Comparison of ENCODE assay signal across 10 mouse cellular contexts in genomic region chr15:78912040-78912439, GRCm38 (mm10). TPM values are rescaled to one million over a fixed set of nuclear protein-coding genes. Genes with fewer than 3 reads are reported as not detected.
DNase-seq lines count a peak whose midpoint lies in the region; ATAC-seq and TF ChIP-seq lines count a peak whose summit lies in the region.
"Had no signal": no experiment of that assay in that cellular context is flagged by ENCODE, and none has a peak within 500 bp of the region (broad histone marks: within the 10 kb centered on the region; RNA-seq: fewer than 3 reads in every experiment).

No protein-coding gene starts in this region.

- ATAC-seq in forebrain, postnatal 0 days: no peak
- ATAC-seq in forebrain, embryonic 16.5 days: no peak
- ATAC-seq in inflammation-experienced regulatory T-cells, adult 6 months: no peak

- no peak overlapping the region for H3K27ac ChIP-seq in forebrain, postnatal 0 days (ENCODE audit: low read depth, low read length)
- H3K27ac ChIP-seq in forebrain, embryonic 16.5 days (ENCODE audit: low read length): no peak overlapping the region
- H3K27ac ChIP-seq in spleen, adult 2 months (ENCODE audit: insufficient read depth, low read length): no peak overlapping the region
- H3K27ac ChIP-seq in embryonic facial prominence, embryonic 10.5 days (replicated peaks): no peak overlapping the region

- H3K9ac ChIP-seq in forebrain, postnatal 0 days: no peak overlapping the region
- no peak overlapping the region; the same call in 1 of the 2 replicates for H3K9ac ChIP-seq in forebrain, embryonic 16.5 days (replicated peaks; ENCODE audit: low read depth, low read length)

- H3K36me3 ChIP-seq in forebrain, postnatal 0 days (ENCODE audit: insufficient read depth): no peaks in the 10 kb centered on the region; the same call in 1 of the 2 replicates
- no peaks in the 10 kb centered on the region for H3K36me3 ChIP-seq in forebrain, embryonic 16.5 days (ENCODE audit: control insufficient read depth, insufficient read depth)
- peaks cover 18% of the 10 kb centered on the region for H3K36me3 ChIP-seq in spleen, adult 2 months (ENCODE audit: control insufficient read depth, insufficient read depth, low read length)
- peaks cover 57% of the 10 kb centered on the region for H3K36me3 ChIP-seq in embryonic facial prominence, embryonic 10.5 days (replicated peaks)
- peaks cover 11% of the 10 kb centered on the region for H3K36me3 ChIP-seq in splenic B cell, adult 2 months (ENCODE audit: control insufficient read depth, insufficient read depth, low read length, poor library complexity, severe bottlenecking)

- DNase-seq in forebrain, postnatal 0 days: peak; percentile 30
- peak in 1 of 2 experiments; percentile 55 for DNase-seq in spleen, adult 2 months (ENCODE audit: low read depth in 1 of 2, low spot score in 2 of 2)
- no peak for DNase-seq in spleen, postnatal 14 days (ENCODE audit: low spot score in 2 of 2)
- peak; percentile 44 for DNase-seq in embryonic facial prominence, embryonic 10.5 days (ENCODE audit: low spot score)
- peak; percentile 64 for DNase-seq in splenic B cell, adult 2 months (ENCODE audit: low read depth, low spot score)
- DNase-seq in testis, postnatal 14 days (ENCODE audit: low spot score): no peak

- TF ChIP-seq CTCF in forebrain, postnatal 0 days (IDR thresholded peaks at IDR 0.05; ENCODE audit: low read depth): peak; percentile 61
- TF ChIP-seq CTCF in spleen, adult 2 months (IDR thresholded peaks at IDR 0.05; ENCODE audit: extremely low read depth, insufficient read depth, insufficient read length, insufficient replicate concordance): peak; percentile 42; the same call in 1 of the 2 replicates

- no peak for TF ChIP-seq POLR2A in spleen, adult 2 months (IDR thresholded peaks at IDR 0.05; ENCODE audit: low read depth, low read length)

- WGBS in forebrain, postnatal 0 days: 29% methylated on average over 9 of the region's 9 CpGs
- WGBS in forebrain, embryonic 16.5 days: 31% methylated on average over 9 of the region's 9 CpGs
- 51% methylated on average over 9 of the region's 9 CpGs for WGBS in spleen, adult 2 months
- 43% methylated on average over 9 of the region's 9 CpGs for WGBS in embryonic facial prominence, embryonic 10.5 days

- no peak overlapping the region for H3K4me2 ChIP-seq in forebrain, postnatal 0 days (ENCODE audit: low read depth)
- no peak overlapping the region for H3K4me2 ChIP-seq in forebrain, embryonic 16.5 days (ENCODE audit: low read length)

- H3K27me3 ChIP-seq in forebrain, postnatal 0 days (ENCODE audit: insufficient read depth, low read length): no peaks in the 10 kb centered on the region
- no peaks in the 10 kb centered on the region for H3K27me3 ChIP-seq in forebrain, embryonic 16.5 days (replicated peaks; ENCODE audit: control insufficient read depth, insufficient read depth, low read length)
- no peaks in the 10 kb centered on the region for H3K27me3 ChIP-seq in spleen, adult 2 months (ENCODE audit: control insufficient read depth, insufficient read depth, low read length)
- H3K27me3 ChIP-seq in embryonic facial prominence, embryonic 10.5 days (replicated peaks; ENCODE audit: low read depth, poor library complexity, severe bottlenecking): no peaks in the 10 kb centered on the region
- no peaks in the 10 kb centered on the region for H3K27me3 ChIP-seq in splenic B cell, adult 2 months (ENCODE audit: control insufficient read depth, insufficient read depth, low read length, poor library complexity, severe bottlenecking)

- peaks cover 25% of the 10 kb centered on the region for H3K4me1 ChIP-seq in forebrain, postnatal 0 days (ENCODE audit: insufficient read depth)
- peaks cover 27% of the 10 kb centered on the region for H3K4me1 ChIP-seq in forebrain, embryonic 16.5 days (replicated peaks; ENCODE audit: control insufficient read depth, insufficient read depth, low read length)
- peaks cover 6% of the 10 kb centered on the region for H3K4me1 ChIP-seq in spleen, adult 2 months (ENCODE audit: control insufficient read depth, insufficient read depth, insufficient read length)
- peaks cover 44% of the 10 kb centered on the region for H3K4me1 ChIP-seq in embryonic facial prominence, embryonic 10.5 days

- H3K4me3 ChIP-seq in forebrain, postnatal 0 days (ENCODE audit: low read depth, low read length): no peak overlapping the region
- no peak overlapping the region for H3K4me3 ChIP-seq in forebrain, embryonic 16.5 days (replicated peaks; ENCODE audit: low read length)
- no peak overlapping the region for H3K4me3 ChIP-seq in spleen, adult 2 months (ENCODE audit: extremely low read depth, insufficient read depth, insufficient read length)
- no peak overlapping the region for H3K4me3 ChIP-seq in embryonic facial prominence, embryonic 10.5 days

- no peaks in the 10 kb centered on the region for H3K9me3 ChIP-seq in forebrain, postnatal 0 days (ENCODE audit: low read length)
- H3K9me3 ChIP-seq in forebrain, embryonic 16.5 days (ENCODE audit: control insufficient read depth, low read length): no peaks in the 10 kb centered on the region
- no peaks in the 10 kb centered on the region for H3K9me3 ChIP-seq in embryonic facial prominence, embryonic 10.5 days

RNA-seq across cellular contexts. Expression of gene Pdxp, which starts 1.7 kb away (rescaled TPM):
- total RNA-seq in forebrain, postnatal 0 days (2014; rRNA removed): 263 and 283 TPM in 2 replicates
- 174 and 175 TPM in 2 replicates for polyA plus RNA-seq in forebrain, postnatal 0 days (2015; fragmentation: Nextera tagmentation; extraction: Ambion mirVana)
- 96.4 and 102 TPM in 2 replicates for polyA plus RNA-seq in forebrain, embryonic 16.5 days (2015; fragmentation: Nextera tagmentation; extraction: Ambion mirVana)
- 13.1 and 23.5 TPM in 2 replicates for polyA plus RNA-seq in spleen, adult 2 months (2012; rRNA removed)
- 32.6 and 36.5 TPM in 2 replicates for polyA plus RNA-seq in embryonic facial prominence, embryonic 10.5 days (2016; fragmentation: Nextera tagmentation; extraction: Ambion mirVana)
- polyA plus RNA-seq in inflammation-experienced regulatory T-cells, adult 6 months (2017; shearing (Covaris generic)): 1 to 10 TPM in 2 of 3 experiments, under 1 TPM in 1; 0.94 to 3.8 (median 3.3) TPM

RNA-seq across cellular contexts. Expression of gene Sh3bp1, which starts 12.5 kb away (rescaled TPM):
- 2.0 and 6.4 TPM in 2 replicates for total RNA-seq in forebrain, postnatal 0 days (2014; rRNA removed)
- 3.3 and 4.3 TPM in 2 replicates for polyA plus RNA-seq in forebrain, postnatal 0 days (2015; fragmentation: Nextera tagmentation; extraction: Ambion mirVana)
- 4.9 and 6.0 TPM in 2 replicates for polyA plus RNA-seq in forebrain, embryonic 16.5 days (2015; fragmentation: Nextera tagmentation; extraction: Ambion mirVana)
- 182 and 272 TPM in 2 replicates for polyA plus RNA-seq in spleen, adult 2 months (2012; rRNA removed)
- 35.6 and 36.1 TPM in 2 replicates for polyA plus RNA-seq in embryonic facial prominence, embryonic 10.5 days (2016; fragmentation: Nextera tagmentation; extraction: Ambion mirVana)
- polyA plus RNA-seq in inflammation-experienced regulatory T-cells, adult 6 months (2017; shearing (Covaris generic)): 10 to 100 TPM; 49.5 to 72.6 (median 52.6) TPM

RNA-seq across cellular contexts. Expression of gene Gm49510, which starts 12.6 kb away (rescaled TPM):
- not detected in 2 replicates for total RNA-seq in forebrain, postnatal 0 days (2014; rRNA removed)
- polyA plus RNA-seq in forebrain, postnatal 0 days (2015; fragmentation: Nextera tagmentation; extraction: Ambion mirVana): not detected in 2 replicates
- polyA plus RNA-seq in forebrain, embryonic 16.5 days (2015; fragmentation: Nextera tagmentation; extraction: Ambion mirVana): 0.19 and 0.30 TPM in 2 replicates
- polyA plus RNA-seq in spleen, adult 2 months (2012; rRNA removed): 0.12 and 0.13 TPM in 2 replicates
- polyA plus RNA-seq in embryonic facial prominence, embryonic 10.5 days (2016; fragmentation: Nextera tagmentation; extraction: Ambion mirVana): 0.34 and 0.74 TPM in 2 replicates
- polyA plus RNA-seq in inflammation-experienced regulatory T-cells, adult 6 months (2017; shearing (Covaris generic)): not detected
- polyA plus RNA-seq: heart, embryonic 14.5 days; stomach, embryonic 14.5 days had no signal

RNA-seq across cellular contexts. Expression of gene Lgals1, which starts 14.5 kb away (rescaled TPM):
- 31.8 and 43.6 TPM in 2 replicates for total RNA-seq in forebrain, postnatal 0 days (2014; rRNA removed)
- polyA plus RNA-seq in forebrain, postnatal 0 days (2015; fragmentation: Nextera tagmentation; extraction: Ambion mirVana): 63.2 and 99.4 TPM in 2 replicates
- polyA plus RNA-seq in forebrain, embryonic 16.5 days (2015; fragmentation: Nextera tagmentation; extraction: Ambion mirVana): 51.9 and 95.5 TPM in 2 replicates
- 75.4 and 93.0 TPM in 2 replicates for polyA plus RNA-seq in spleen, adult 2 months (2012; rRNA removed)
- polyA plus RNA-seq in embryonic facial prominence, embryonic 10.5 days (2016; fragmentation: Nextera tagmentation; extraction: Ambion mirVana): 241 and 316 TPM in 2 replicates
- 1,000 to 10,000 TPM in 1 of 3 experiments, 100 to 1,000 TPM in 2; 309 to 2,729 (median 443) TPM for polyA plus RNA-seq in inflammation-experienced regulatory T-cells, adult 6 months (2017; shearing (Covaris generic))

RNA-seq across cellular contexts. Expression of gene Nol12, which starts 22.7 kb away (rescaled TPM):
- total RNA-seq in forebrain, postnatal 0 days (2014; rRNA removed): 11.2 and 17.6 TPM in 2 replicates
- 60.3 and 64.2 TPM in 2 replicates for polyA plus RNA-seq in forebrain, postnatal 0 days (2015; fragmentation: Nextera tagmentation; extraction: Ambion mirVana)
- polyA plus RNA-seq in forebrain, embryonic 16.5 days (2015; fragmentation: Nextera tagmentation; extraction: Ambion mirVana): 60.4 and 64.2 TPM in 2 replicates
- polyA plus RNA-seq in spleen, adult 2 months (2012; rRNA removed): 14.2 TPM in 2 replicates
- polyA plus RNA-seq in embryonic facial prominence, embryonic 10.5 days (2016; fragmentation: Nextera tagmentation; extraction: Ambion mirVana): 69.2 and 71.5 TPM in 2 replicates
- 10 to 100 TPM; 38.8 to 53.8 (median 51.1) TPM for polyA plus RNA-seq in inflammation-experienced regulatory T-cells, adult 6 months (2017; shearing (Covaris generic))

Comparison
In these comparisons a context has a peak if more than half of its experiments do, and no peak if none do; other contexts are left out.
1. DNase-seq: peak in forebrain, postnatal 0 days (single experiment), embryonic facial prominence, embryonic 10.5 days (single experiment) and splenic B cell, adult 2 months (single experiment); none in spleen, postnatal 14 days (0 of 2) and testis, postnatal 14 days (single experiment).